Mouse (Mus musculus) MEL (cell line): Measurements from ENCODE around the gene Rac1. TPM values are rescaled to one million over a fixed set of nuclear protein-coding genes. Genes with fewer than 3 reads are reported as not detected.

ENCODE experiments used
- DNase-seq: peaks from one replicate; pipeline ENCODE4 v3.0.0; 2011; ENCODE audit warnings: low read depth, low spot score
- H3K27ac ChIP-seq: 2 replicates; pipeline ENCODE4 v1.5.1; 2012; ENCODE audit warnings: low read depth, mild to moderate bottlenecking, control low read depth, low read length, moderate library complexity; ENCODE audit not compliant: control insufficient read depth
- H3K27me3 ChIP-seq, 2 experiments: fragments of 150-350 bp in 1 of 2; sonication (generic) in 1 of 2; 2 replicates each; pipeline ENCODE4 v1.6.1; 2012; ENCODE audit warnings: low read length in 2 of 2, mild to moderate bottlenecking in 2 of 2, improper control_type of control experiment in 1 of 2, moderate library complexity in 1 of 2; ENCODE audit not compliant: insufficient read depth in 2 of 2, control insufficient read depth in 1 of 2
- H3K36me3 ChIP-seq, 2 experiments: 2 replicates each; pipeline ENCODE4 v1.6.1; 2012 to 2014; ENCODE audit warnings: low read length in 2 of 2, improper control_type of control experiment in 1 of 2, inconsistent platforms in 1 of 2, mild to moderate bottlenecking in 1 of 2; ENCODE audit not compliant: insufficient read depth in 2 of 2, control insufficient read depth in 1 of 2
- H3K4me1 ChIP-seq, 2 experiments: fragments of 150-350 bp in 1 of 2; sonication (generic) in 1 of 2; 2 replicates each; pipeline ENCODE4 v1.6.1; 2012; ENCODE audit warnings: low read length in 2 of 2, improper control_type of control experiment in 1 of 2, mild to moderate bottlenecking in 1 of 2; ENCODE audit not compliant: insufficient read depth in 2 of 2, control insufficient read depth in 1 of 2
- H3K4me3 ChIP-seq, 2 experiments: fragments of 150-350 bp in 1 of 2; sonication (generic) in 1 of 2; 2 replicates each; pipeline ENCODE4 v1.5.1; 2012; ENCODE audit warnings: low read depth in 2 of 2, low read length in 2 of 2, mild to moderate bottlenecking in 2 of 2, moderate library complexity in 2 of 2, control low read depth in 1 of 2, improper control_type of control experiment in 1 of 2; ENCODE audit not compliant: control insufficient read depth in 1 of 2, insufficient read depth in 1 of 2
- H3K79me2 ChIP-seq: 2 replicates; pipeline ENCODE4 v1.6.1; 2012; ENCODE audit warnings: mild to moderate bottlenecking, low read length, moderate library complexity; ENCODE audit not compliant: control insufficient read depth, poor library complexity, insufficient read depth
- H3K9ac ChIP-seq: 2 replicates; pipeline ENCODE4 v1.6.1; 2012; ENCODE audit warnings: low read depth, mild to moderate bottlenecking, control low read depth, low read length, moderate library complexity; ENCODE audit not compliant: control insufficient read depth, poor library complexity, severe bottlenecking
- H3K9me3 ChIP-seq: fragments of 150-350 bp; sonication (generic); replicated peaks from 2 replicates; pipeline ENCODE4 v1.6.1; 2012; ENCODE audit warnings: mild to moderate bottlenecking, low read length, improper control_type of control experiment, moderate library complexity; ENCODE audit not compliant: insufficient read depth
- BHLHE40 ChIP-seq: IDR thresholded peaks from 2 replicates; pipeline ENCODE4 v1.6.1; 2012; ENCODE audit warnings: low read depth, mild to moderate bottlenecking, inconsistent platforms, low read length, improper control_type of control experiment, borderline replicate concordance
- CHD1 ChIP-seq: IDR thresholded peaks from 2 replicates; pipeline ENCODE4 v1.6.1; 2012; ENCODE audit warnings: low read depth, mild to moderate bottlenecking, inconsistent platforms, low read length, improper control_type of control experiment
- CHD2 ChIP-seq: IDR thresholded peaks from 2 replicates; pipeline ENCODE4 v1.6.1; 2011; ENCODE audit warnings: low read length, improper control_type of control experiment
- CTCF ChIP-seq, 3 experiments: IDR thresholded peaks in 2 of 3; conservative IDR thresholded peaks in 1 of 3; 2 replicates each; pipeline ENCODE4 v1.5.1; 2011 to 2012; ENCODE audit warnings: low read length in 3 of 3, low read depth in 2 of 3, mild to moderate bottlenecking in 2 of 3, improper control_type of control experiment in 1 of 3, inconsistent platforms in 1 of 3, mixed read lengths in 1 of 3, moderate library complexity in 1 of 3; ENCODE audit not compliant: control insufficient read depth in 1 of 3, insufficient read depth in 1 of 3, poor library complexity in 1 of 3, severe bottlenecking in 1 of 3
- E2F4 ChIP-seq: IDR thresholded peaks from 2 replicates; pipeline ENCODE4 v1.6.1; 2011; ENCODE audit warnings: low read depth, low read length, improper control_type of control experiment, borderline replicate concordance
- ELF1 ChIP-seq: IDR thresholded peaks from 2 replicates; pipeline ENCODE4 v1.6.1; 2014; ENCODE audit warnings: low read depth, mild to moderate bottlenecking, inconsistent platforms, low read length, improper control_type of control experiment, moderate library complexity
- EP300 ChIP-seq, 2 experiments: IDR thresholded peaks; 2 replicates each; pipeline ENCODE4 v1.6.1; 2011; ENCODE audit warnings: improper control_type of control experiment in 2 of 2, low read length in 2 of 2, low read depth in 1 of 2, mild to moderate bottlenecking in 1 of 2
- ETS1 ChIP-seq: IDR thresholded peaks from 2 replicates; pipeline ENCODE4 v1.6.1; 2012; ENCODE audit warnings: low read depth, mild to moderate bottlenecking, inconsistent platforms, low read length, improper control_type of control experiment, moderate library complexity
- GABPA ChIP-seq: IDR thresholded peaks from 2 replicates; pipeline ENCODE4 v1.6.1; 2012; ENCODE audit warnings: low read depth, mild to moderate bottlenecking, inconsistent platforms, low read length, improper control_type of control experiment, moderate library complexity
- GATA1 ChIP-seq: IDR thresholded peaks from 2 replicates; pipeline ENCODE4 v1.6.1; 2011; ENCODE audit warnings: low read depth, low read length, improper control_type of control experiment
- HCFC1 ChIP-seq: IDR thresholded peaks from 2 replicates; pipeline ENCODE4 v1.6.1; 2012; ENCODE audit warnings: low read depth, mild to moderate bottlenecking, inconsistent platforms, low read length, improper control_type of control experiment, moderate library complexity
- JUND ChIP-seq: IDR thresholded peaks from 2 replicates; pipeline ENCODE4 v1.6.1; 2011; ENCODE audit warnings: low read depth, mild to moderate bottlenecking, improper control_type of control experiment, low read length
- KAT2A ChIP-seq: conservative IDR thresholded peaks from 2 replicates; pipeline ENCODE4 v1.6.1; 2012; ENCODE audit warnings: low read depth, low read length, improper control_type of control experiment, inconsistent platforms
- MAFK ChIP-seq: IDR thresholded peaks from 2 replicates; pipeline ENCODE4 v1.6.1; 2011; ENCODE audit warnings: low read depth, mild to moderate bottlenecking, low read length, improper control_type of control experiment, borderline replicate concordance
- MAX ChIP-seq: IDR thresholded peaks from 2 replicates; pipeline ENCODE4 v1.6.1; 2011; ENCODE audit warnings: low read length, improper control_type of control experiment
- MAZ ChIP-seq: IDR thresholded peaks from 2 replicates; pipeline ENCODE4 v1.6.1; 2012; ENCODE audit warnings: low read depth, mild to moderate bottlenecking, inconsistent platforms, low read length, improper control_type of control experiment
- MXI1 ChIP-seq: IDR thresholded peaks from 2 replicates; pipeline ENCODE4 v1.6.1; 2011; ENCODE audit warnings: mild to moderate bottlenecking, low read depth, low read length, improper control_type of control experiment
- MYB ChIP-seq: IDR thresholded peaks from 2 replicates; pipeline ENCODE4 v1.6.1; 2011; ENCODE audit warnings: mild to moderate bottlenecking, low read depth, low read length, improper control_type of control experiment
- MYC ChIP-seq: IDR thresholded peaks from 2 replicates; pipeline ENCODE4 v1.6.1; 2011; ENCODE audit warnings: low read depth, mild to moderate bottlenecking, low read length, improper control_type of control experiment, moderate library complexity
- NELFE ChIP-seq: IDR thresholded peaks from 2 replicates; pipeline ENCODE4 v1.6.1; 2011; ENCODE audit warnings: low read depth, low read length, improper control_type of control experiment
- NRF1 ChIP-seq: IDR thresholded peaks from 2 replicates; pipeline ENCODE4 v1.6.1; 2014; ENCODE audit warnings: low read depth, mild to moderate bottlenecking, inconsistent platforms, low read length, improper control_type of control experiment, moderate library complexity; ENCODE audit not compliant: poor library complexity, insufficient read depth, severe bottlenecking
- POLR2A ChIP-seq, 2 experiments: IDR thresholded peaks; 2 replicates each; pipeline ENCODE4 v1.6.1; 2011 to 2012; ENCODE audit warnings: low read length in 2 of 2, mild to moderate bottlenecking in 2 of 2, control low read depth in 1 of 2, improper control_type of control experiment in 1 of 2, low read depth in 1 of 2, moderate library complexity in 1 of 2; ENCODE audit not compliant: control insufficient read depth in 1 of 2, insufficient read depth in 1 of 2, poor library complexity in 1 of 2
- POLR2AphosphoS2 ChIP-seq: IDR thresholded peaks from 2 replicates; pipeline ENCODE4 v1.6.1; 2011; ENCODE audit warnings: low read length, improper control_type of control experiment
- RAD21 ChIP-seq: IDR thresholded peaks from 2 replicates; pipeline ENCODE4 v1.6.1; 2011; ENCODE audit warnings: mild to moderate bottlenecking, low read depth, low read length, improper control_type of control experiment
- RCOR1 ChIP-seq: IDR thresholded peaks from 2 replicates; pipeline ENCODE4 v1.6.1; 2012; ENCODE audit warnings: low read depth, mild to moderate bottlenecking, inconsistent platforms, low read length, improper control_type of control experiment
- SIN3A ChIP-seq: IDR thresholded peaks from 2 replicates; pipeline ENCODE4 v1.6.1; 2012; ENCODE audit warnings: low read length, improper control_type of control experiment, inconsistent platforms
- SMC3 ChIP-seq: IDR thresholded peaks from 2 replicates; pipeline ENCODE4 v1.6.1; 2011; ENCODE audit warnings: low read depth, low read length, improper control_type of control experiment
- TAL1 ChIP-seq: IDR thresholded peaks from 2 replicates; pipeline ENCODE4 v1.6.1; 2012; ENCODE audit warnings: mild to moderate bottlenecking, inconsistent platforms, low read length, moderate library complexity, mixed read lengths
- TBP ChIP-seq: IDR thresholded peaks from 2 replicates; pipeline ENCODE4 v1.8.0; 2011; ENCODE audit warnings: low read depth, low read length, improper control_type of control experiment
- TCF12 ChIP-seq: IDR thresholded peaks from 2 replicates; pipeline ENCODE4 v1.6.1; 2014; ENCODE audit warnings: low read depth, mild to moderate bottlenecking, inconsistent platforms, low read length, improper control_type of control experiment, moderate library complexity
- UBTF ChIP-seq: IDR thresholded peaks from 2 replicates; pipeline ENCODE4 v1.6.1; 2012; ENCODE audit warnings: low read depth, mild to moderate bottlenecking, inconsistent platforms, low read length, improper control_type of control experiment, moderate library complexity, borderline replicate concordance; ENCODE audit not compliant: insufficient read depth
- USF1 ChIP-seq: IDR thresholded peaks from 2 replicates; pipeline ENCODE4 v1.6.1; 2014; ENCODE audit warnings: low read depth, mild to moderate bottlenecking, inconsistent platforms, low read length, improper control_type of control experiment, moderate library complexity
- USF2 ChIP-seq, 2 experiments: IDR thresholded peaks; 2 replicates each; pipeline ENCODE4 v1.6.1; 2011 to 2012; ENCODE audit warnings: improper control_type of control experiment in 2 of 2, low read length in 2 of 2, borderline replicate concordance in 1 of 2, inconsistent platforms in 1 of 2, low read depth in 1 of 2, mild to moderate bottlenecking in 1 of 2; ENCODE audit not compliant: insufficient read depth in 1 of 2
- ZC3H11A ChIP-seq: IDR thresholded peaks from 2 replicates; pipeline ENCODE4 v1.6.1; 2012; ENCODE audit warnings: low read depth, mild to moderate bottlenecking, inconsistent platforms, low read length, improper control_type of control experiment
- ZKSCAN1 ChIP-seq: IDR thresholded peaks from 2 replicates; pipeline ENCODE4 v1.6.1; 2012; ENCODE audit warnings: low read depth, mild to moderate bottlenecking, inconsistent platforms, low read length, improper control_type of control experiment, moderate library complexity
- ZMIZ1 ChIP-seq: IDR thresholded peaks from 2 replicates; pipeline ENCODE4 v1.6.1; 2012; ENCODE audit warnings: low read depth, mild to moderate bottlenecking, inconsistent platforms, low read length, improper control_type of control experiment, moderate library complexity
- ZNF384 ChIP-seq: IDR thresholded peaks from 2 replicates; pipeline ENCODE4 v1.6.1; 2012; ENCODE audit warnings: low read depth, mild to moderate bottlenecking, inconsistent platforms, low read length, improper control_type of control experiment
- polyA plus RNA-seq, 2 experiments: library from polyadenylated mRNA; stranded (reverse) in 1 of 2; unstranded in 1 of 2; fragments of >175 nt in 1 of 2; fragments of >200 nt in 1 of 2; gene quantifications; 2 replicates each; pipeline versions ENCODE4 v1.2.1 to v1.2.4; 2012; ENCODE audit warnings: low replicate concordance in 2 of 2, low read depth in 1 of 2; ENCODE audit not compliant: insufficient read length in 2 of 2, insufficient read depth in 1 of 2, missing spikeins in 1 of 2
- total RNA-seq: library from RNA; depleted of rRNA; stranded (reverse); fragments of 300-350 nt; gene quantifications from 2 replicates; pipeline ENCODE4 v1.2.3, GENCODE M21; 2012

Gene Rac1
- total and polyA plus RNA-seq, 3 experiments: 105 to 251 (median 134) TPM

GRCm38 (mm10) chr5:143548401-143548846 is 20.6 kb upstream of the Rac1 start:
- no peaks in the 10 kb centered on the region for H3K9me3 ChIP-seq
- DNase-seq: peak; percentile 95

GRCm38 (mm10) chr5:143547866-143548265 is 20.0 kb upstream of the Rac1 start:
- Histone ChIP-seq H3K27ac (peak overlapping the region; percentile 52), H3K27me3 (peaks cover 3 to 5% of the 10 kb centered on the region in 2 experiments; a peak in 3 of 4 replicates), H3K9ac (peak overlapping the region; percentile 75), H3K9me3 (no peaks in the 10 kb centered on the region), H3K4me3 (peak overlapping the region; percentile 67 to 74), H3K36me3 (peaks cover 0 to 10% of the 10 kb centered on the region in 2 experiments; a peak in 2 of 4 replicates), H3K79me2 (peaks cover 8% of the 10 kb centered on the region), H3K4me1 (peaks cover 0 to 12% of the 10 kb centered on the region in 2 experiments; a peak in 2 of 4 replicates)
- TF ChIP-seq SMC3 (no peak), GABPA (no peak), MXI1 (no peak), RCOR1 (no peak), MAFK (no peak), EP300 (IDR thresholded peaks at IDR 0.05; ENCODE audit: low read depth in 1 of 2, low read length in 2 of 2) (no peak), HCFC1 (no peak), ZMIZ1 (no peak), GATA1 (no peak)
- DNase-seq: no peak

More at GRCm38 (mm10) chr5:143548401-143548846, 20.6 kb upstream of the Rac1 start:
- Histone ChIP-seq H3K27ac (peak overlapping the region; percentile 52), H3K36me3 (peaks cover 0 to 10% of the 10 kb centered on the region in 2 experiments; a peak in 2 of 4 replicates), H3K9ac (peak overlapping the region; percentile 75), H3K4me3 (peak overlapping the region; percentile 80 to 84), H3K79me2 (peaks cover 8% of the 10 kb centered on the region), H3K4me1 (peaks cover 0 to 12% of the 10 kb centered on the region in 2 experiments; a peak in 2 of 4 replicates), H3K27me3 (peaks cover 3 to 5% of the 10 kb centered on the region in 2 experiments; a peak in 3 of 4 replicates)
- no peak for TF ChIP-seq JUND
- TF ChIP-seq POLR2A (IDR thresholded peaks at IDR 0.05; ENCODE audit: control insufficient read depth in 1 of 2, insufficient read depth in 1 of 2, low read depth in 1 of 2, low read length in 2 of 2, poor library complexity in 1 of 2): peak; percentile 67 to 75
- TF ChIP-seq TCF12: peak; percentile 50
- TF ChIP-seq HCFC1: peak; percentile 68
- 0 out of 2 replicates have a peak, but pooled peaks have one; percentile 46 for TF ChIP-seq ETS1
- TF ChIP-seq MYB: 0 out of 2 replicates have a peak, but pooled peaks have one; percentile 6
- peak; percentile 33; the same call in 1 of the 2 replicates for TF ChIP-seq ZMIZ1
- no peak for TF ChIP-seq ZNF384
- peak; percentile 66 for TF ChIP-seq SMC3
- TF ChIP-seq NELFE: peak; percentile 67
- TF ChIP-seq CTCF (IDR thresholded peaks at IDR 0.05 in 2 of 3, conservative IDR thresholded peaks at IDR 0.05 in 1 of 3; ENCODE audit: control insufficient read depth in 1 of 3, insufficient read depth in 1 of 3, low read depth in 2 of 3, low read length in 3 of 3, poor library complexity in 1 of 3, severe bottlenecking in 1 of 3): peak; percentile 55 to 94 (median 67)
- TF ChIP-seq EP300 (IDR thresholded peaks at IDR 0.05; ENCODE audit: low read depth in 1 of 2, low read length in 2 of 2): no peak
- no peak for TF ChIP-seq UBTF
- TF ChIP-seq TAL1: no peak
- no peak for TF ChIP-seq MAFK
- TF ChIP-seq RCOR1: no peak
- peak; percentile 42; the same call in 1 of the 2 replicates for TF ChIP-seq ELF1
- TF ChIP-seq ZKSCAN1: no peak
- TF ChIP-seq RAD21: peak; percentile 55
- no peak for TF ChIP-seq CHD1
- TF ChIP-seq NRF1: peak; percentile 93
- TF ChIP-seq ZC3H11A: peak; percentile 29
- TF ChIP-seq USF2 (IDR thresholded peaks at IDR 0.05; ENCODE audit: borderline replicate concordance in 1 of 2, insufficient read depth in 1 of 2, low read depth in 1 of 2, low read length in 2 of 2): no peak
- TF ChIP-seq KAT2A: no peak; the same call in 1 of the 2 replicates
- no peak for TF ChIP-seq CHD2
- TF ChIP-seq MXI1: peak; percentile 84
- TF ChIP-seq GATA1: no peak
- TF ChIP-seq MAZ: peak; percentile 27; the same call in 1 of the 2 replicates
- no peak for TF ChIP-seq GABPA
- TF ChIP-seq POLR2AphosphoS2: no peak; the same call in 1 of the 2 replicates
- TF ChIP-seq USF1: no peak
- no peak for TF ChIP-seq E2F4
- peak; percentile 65; the same call in 1 of the 2 replicates for TF ChIP-seq MYC
- no peak for TF ChIP-seq BHLHE40
- peak; percentile 71 for TF ChIP-seq SIN3A
- TF ChIP-seq TBP: peak; percentile 65; the same call in 1 of the 2 replicates
- TF ChIP-seq MAX: peak; percentile 47; the same call in 1 of the 2 replicates
